Mouse (Mus musculus) ES-Bruce4 (cell line): ENCODE results near the gene Pdgfb. TPM values are rescaled to one million over a fixed set of nuclear protein-coding genes. Genes with fewer than 3 reads are reported as not detected.

ENCODE experiments used
- H3K27ac ChIP-seq: 2 replicates; pipeline ENCODE4 v1.5.1; 2012; ENCODE audit warnings: low read length, inconsistent platforms; ENCODE audit not compliant: insufficient read depth
- H3K27me3 ChIP-seq: 2 replicates; pipeline ENCODE4 v1.6.1; 2012; ENCODE audit warnings: mild to moderate bottlenecking, low read length, inconsistent platforms; ENCODE audit not compliant: control insufficient read depth, poor library complexity, insufficient read depth, severe bottlenecking
- H3K36me3 ChIP-seq: 2 replicates; pipeline ENCODE4 v1.6.1; 2012; ENCODE audit warnings: inconsistent platforms, mild to moderate bottlenecking, low read length, moderate library complexity; ENCODE audit not compliant: control insufficient read depth, poor library complexity, insufficient read depth, severe bottlenecking
- H3K4me1 ChIP-seq: one replicate; pipeline ENCODE4 v1.8.1; 2011; ENCODE audit warnings: low read length; ENCODE audit not compliant: control insufficient read depth, insufficient read depth
- H3K4me3 ChIP-seq: 2 replicates; pipeline ENCODE4 v1.5.1; 2011; ENCODE audit warnings: low read depth, mild to moderate bottlenecking, low read length
- H3K9ac ChIP-seq: 2 replicates; pipeline ENCODE4 v1.6.1; 2012; ENCODE audit warnings: low read depth, mild to moderate bottlenecking, inconsistent platforms; ENCODE audit not compliant: poor library complexity, severe bottlenecking
- H3K9me3 ChIP-seq: replicated peaks from 2 replicates; pipeline ENCODE4 v1.6.1; 2012; ENCODE audit warnings: mild to moderate bottlenecking, low read length, inconsistent platforms; ENCODE audit not compliant: control insufficient read depth, poor library complexity, insufficient read depth, severe bottlenecking
- CTCF ChIP-seq: IDR thresholded peaks from one replicate; pipeline ENCODE4 v1.8.1; 2011; ENCODE audit warnings: low read depth, low read length
- EP300 ChIP-seq: IDR thresholded peaks from 2 replicates; pipeline ENCODE4 v1.6.1; 2011; ENCODE audit warnings: low read depth, low read length; ENCODE audit not compliant: insufficient read depth
- POLR2A ChIP-seq: IDR thresholded peaks from one replicate; pipeline ENCODE4 v1.8.1; 2011; ENCODE audit warnings: low read length; ENCODE audit not compliant: insufficient read depth
- polyA plus RNA-seq: library from polyadenylated mRNA; stranded (reverse); fragments of >200 nt; gene quantifications from 2 replicates; pipeline ENCODE4 v1.2.4, GENCODE M21; 2011; ENCODE audit warnings: low read depth; ENCODE audit not compliant: missing spikeins, insufficient read depth, insufficient read length

Pdgfb gene
- polyA plus RNA-seq, 1 experiment, result 17.1 TPM

DNA sequence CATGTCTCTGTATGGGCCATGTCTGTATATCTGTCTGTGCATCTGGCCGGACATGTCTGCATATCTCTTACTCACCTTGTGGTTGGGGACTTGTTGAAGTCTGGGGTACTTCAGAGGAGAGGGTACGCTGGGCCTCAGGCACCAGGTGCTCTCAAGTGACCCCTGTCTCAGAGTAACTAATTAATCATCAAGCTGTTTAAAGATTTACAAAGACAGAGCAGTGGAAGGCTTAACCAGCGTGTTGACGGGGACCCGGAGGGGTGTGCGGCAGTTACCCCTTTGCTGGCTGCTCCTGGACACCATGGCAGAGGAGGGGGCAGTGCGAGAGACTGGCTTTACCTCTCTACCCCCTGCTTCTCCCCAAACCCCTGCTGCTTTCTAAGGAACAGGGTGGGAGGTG is 44.8 kb upstream of the Pdgfb start:
- Histone ChIP-seq H3K9me3 (no peaks in the 10 kb centered on the region), H3K4me1 (peaks cover 7% of the 10 kb centered on the region), H3K27me3 (no peaks in the 10 kb centered on the region), H3K9ac (no peak overlapping the region), H3K4me3 (no peak overlapping the region), H3K27ac (no peak overlapping the region), H3K36me3 (no peaks in the 10 kb centered on the region)
- TF ChIP-seq POLR2A (no peak), EP300 (no peak)

DNA sequence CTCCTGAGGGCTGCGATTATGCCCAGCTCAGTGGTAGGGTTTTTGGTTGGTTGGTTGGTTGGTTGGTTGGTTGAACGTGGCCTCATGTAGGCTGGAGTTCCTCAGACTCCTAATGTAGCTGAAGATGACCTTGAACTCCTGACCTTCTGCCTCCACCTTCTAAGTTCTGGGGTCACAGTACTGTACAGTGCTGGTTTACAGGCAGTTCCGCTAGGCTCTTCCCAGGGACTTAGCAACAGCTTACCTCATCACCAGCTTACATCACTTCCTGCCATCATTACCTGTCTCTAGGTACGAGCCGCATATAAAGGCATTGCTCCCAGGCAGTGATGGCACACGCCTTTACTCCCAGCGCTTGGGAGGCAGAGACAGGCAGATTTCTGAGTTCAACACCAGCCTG is 43.4 kb upstream of the Pdgfb start:
- Histone ChIP-seq H3K4me3 (no peak overlapping the region), H3K9me3 (no peaks in the 10 kb centered on the region), H3K9ac (no peak overlapping the region), H3K27ac (no peak overlapping the region), H3K4me1 (peaks cover 7% of the 10 kb centered on the region), H3K36me3 (no peaks in the 10 kb centered on the region), H3K27me3 (no peaks in the 10 kb centered on the region)
- no peak for TF ChIP-seq EP300
- TF ChIP-seq POLR2A, result no peak
- TF ChIP-seq CTCF, result no peak

DNA sequence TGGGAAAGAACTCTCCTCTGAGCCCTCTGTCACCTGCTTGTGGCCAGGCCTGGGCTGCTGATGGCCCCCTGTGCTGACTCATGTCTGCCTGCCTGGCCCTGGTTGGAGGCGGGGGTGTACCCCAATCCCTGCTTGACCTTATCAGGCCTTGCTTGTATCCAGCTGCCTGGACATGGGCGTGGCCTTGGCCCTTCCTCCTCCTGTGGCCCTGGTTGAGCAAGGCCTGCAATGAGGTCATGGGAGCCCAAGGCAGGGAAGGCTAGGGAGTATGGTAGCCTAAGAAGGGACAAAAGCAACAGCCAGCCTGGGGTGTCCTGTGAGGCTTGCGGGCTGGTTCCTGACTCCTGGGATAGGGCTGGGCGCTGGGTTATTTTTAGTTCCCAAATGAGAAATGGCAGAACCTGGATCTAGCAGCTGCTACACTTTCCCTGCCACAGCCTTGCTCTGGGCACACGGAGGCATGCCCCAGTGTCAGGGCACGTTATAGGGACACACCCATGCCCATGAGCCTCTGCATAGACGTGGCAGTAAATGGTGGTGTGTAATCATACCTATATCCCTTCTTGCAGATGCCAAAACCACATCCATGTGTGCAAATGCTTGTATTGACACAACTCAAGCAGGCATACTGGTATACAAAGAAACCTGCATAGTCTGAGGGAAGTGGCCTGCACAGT is 39.4 kb upstream of the Pdgfb start:
- H3K4me1 ChIP-seq, result no peaks in the 10 kb centered on the region
- no peaks in the 10 kb centered on the region for H3K9me3 ChIP-seq
- no peaks in the 10 kb centered on the region for H3K36me3 ChIP-seq
- H3K9ac ChIP-seq, result no peak overlapping the region
- no peak overlapping the region for H3K27ac ChIP-seq
- H3K4me3 ChIP-seq, result no peak overlapping the region
- TF ChIP-seq CTCF (no peak), POLR2A (no peak), EP300 (no peak)
- no peaks in the 10 kb centered on the region for H3K27me3 ChIP-seq

DNA sequence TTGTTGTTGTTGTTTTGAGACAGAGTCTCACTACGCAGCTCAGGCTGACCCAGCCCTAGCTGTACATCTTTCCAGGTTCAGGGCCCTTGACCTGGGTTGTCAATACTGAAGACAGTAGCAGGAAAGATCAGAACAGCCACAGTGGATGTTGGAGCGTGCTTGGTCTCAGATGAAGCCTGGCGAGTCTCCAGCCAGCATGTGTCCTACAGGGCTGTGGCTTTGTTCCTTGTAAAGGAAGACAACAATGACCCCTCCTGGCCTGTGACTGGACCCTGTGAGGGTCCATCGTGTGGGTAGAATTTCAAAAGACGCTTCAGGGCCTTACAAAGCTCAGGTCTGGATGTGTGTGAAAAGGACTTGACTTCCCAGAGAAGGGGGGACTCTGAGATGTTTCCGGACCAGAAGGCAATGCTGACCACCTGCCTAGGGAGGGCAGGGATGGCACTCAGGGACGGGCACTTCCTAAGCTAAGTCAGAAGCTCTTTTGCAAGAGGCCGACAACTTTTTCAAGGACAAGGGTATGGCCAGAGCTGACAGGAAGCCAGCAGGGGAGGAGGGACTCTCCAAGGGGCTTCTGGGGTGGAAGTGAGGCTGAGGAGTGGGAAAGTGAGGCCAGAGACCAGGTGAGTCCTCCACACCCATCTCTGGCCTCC is 38.7 kb upstream of the Pdgfb start:
- TF ChIP-seq CTCF (no peak), EP300 (no peak), POLR2A (no peak)
- Histone ChIP-seq H3K27ac (no peak overlapping the region), H3K27me3 (no peaks in the 10 kb centered on the region), H3K4me3 (no peak overlapping the region), H3K36me3 (no peaks in the 10 kb centered on the region), H3K9ac (no peak overlapping the region), H3K4me1 (no peaks in the 10 kb centered on the region), H3K9me3 (no peaks in the 10 kb centered on the region)

DNA sequence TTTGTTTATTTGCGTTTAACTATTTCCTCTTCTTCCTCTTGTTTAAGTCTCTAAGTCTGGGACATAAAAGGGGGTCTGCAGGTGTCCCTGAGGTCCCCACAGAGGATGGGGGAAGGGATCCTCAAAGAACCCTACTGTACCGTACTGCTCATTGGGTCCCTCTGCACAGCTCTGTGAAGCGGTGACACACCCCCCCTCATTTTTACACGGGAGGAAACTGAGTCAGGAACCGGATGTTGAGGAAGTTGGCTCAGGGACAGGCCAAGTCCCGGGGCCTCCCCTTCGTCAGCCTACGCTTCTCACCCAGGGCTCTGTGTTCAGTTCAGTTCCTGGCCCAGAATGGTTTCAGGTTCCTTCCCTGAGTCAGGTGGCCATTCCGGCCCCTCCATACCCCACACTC is 37.0 kb upstream of the Pdgfb start:
- H3K9ac ChIP-seq, result no peak overlapping the region
- H3K36me3 ChIP-seq, result no peaks in the 10 kb centered on the region
- TF ChIP-seq CTCF (no peak), EP300 (no peak), POLR2A (no peak)
- H3K4me3 ChIP-seq, result no peak overlapping the region
- no peaks in the 10 kb centered on the region; the same call in 1 of the 2 replicates for H3K27me3 ChIP-seq
- H3K9me3 ChIP-seq, result no peaks in the 10 kb centered on the region
- no peaks in the 10 kb centered on the region for H3K4me1 ChIP-seq
- H3K27ac ChIP-seq, result no peak overlapping the region

DNA sequence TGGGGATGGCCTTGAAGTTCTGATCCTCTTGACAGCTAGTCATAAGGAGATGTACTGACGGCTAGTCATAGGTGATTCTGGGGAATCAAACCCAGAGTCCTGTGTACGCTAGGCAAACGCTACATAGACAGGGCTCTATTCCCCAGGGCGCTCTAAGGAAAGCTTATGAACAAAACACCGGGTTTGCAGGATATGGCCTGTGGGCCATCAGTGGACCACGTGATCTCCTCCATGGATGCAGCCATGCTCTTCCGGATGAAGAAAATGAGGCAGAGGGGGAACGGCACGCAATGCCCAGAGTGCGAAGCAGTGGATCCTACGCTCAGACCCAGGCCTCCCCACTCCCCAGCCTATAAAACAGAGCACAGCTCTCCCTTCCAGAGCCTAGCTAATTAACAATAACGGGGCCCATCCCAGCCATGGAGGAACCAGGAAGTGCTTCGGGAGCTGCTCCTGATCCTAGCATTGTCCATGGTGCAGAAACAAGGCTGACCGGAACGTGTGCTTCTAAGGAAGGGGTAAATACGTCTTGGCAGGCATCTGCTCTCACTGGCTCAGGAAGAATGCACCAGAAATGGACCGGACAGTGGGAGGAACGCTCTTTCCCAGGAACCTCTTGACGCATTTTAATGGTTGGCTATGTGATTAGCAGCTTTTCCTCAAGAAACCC is 36.5 kb upstream of the Pdgfb start:
- no peak overlapping the region for H3K27ac ChIP-seq
- no peak overlapping the region for H3K4me3 ChIP-seq
- H3K4me1 ChIP-seq, result no peaks in the 10 kb centered on the region
- H3K27me3 ChIP-seq, result no peaks in the 10 kb centered on the region; the same call in 1 of the 2 replicates
- TF ChIP-seq CTCF, result no peak
- TF ChIP-seq POLR2A, result no peak
- no peak for TF ChIP-seq EP300
- H3K36me3 ChIP-seq, result no peaks in the 10 kb centered on the region
- no peaks in the 10 kb centered on the region for H3K9me3 ChIP-seq
- no peak overlapping the region for H3K9ac ChIP-seq
